Mouse (Mus musculus) forebrain, postnatal 0 days (tissue): ENCODE measurements around the gene Ppard. TPM values are rescaled to one million over a fixed set of nuclear protein-coding genes. Genes with fewer than 3 reads are reported as not detected.

Source experiments
- ATAC-seq: fragments of 200-750 bp; cut with Nextera tagmentation; 2 replicates; pipeline ENCODE4 v1.8.0; 2017; ENCODE audit warnings: mild to moderate bottlenecking, moderate library complexity
- DNase-seq: peaks from one replicate; pipeline ENCODE4 v3.0.0-alpha.2; 2015
- H3K27ac ChIP-seq: fragments of 300-500 bp; sonication (generic); 2 replicates; pipeline ENCODE4 v1.5.1; 2014; ENCODE audit warnings: low read depth, mild to moderate bottlenecking, antibody characterized with exemption, low read length, moderate library complexity, mixed read lengths
- H3K27me3 ChIP-seq: fragments of 300-500 bp; sonication (generic); 2 replicates; pipeline ENCODE4 v1.6.1; 2014; ENCODE audit warnings: mild to moderate bottlenecking, low read length, mixed read lengths; ENCODE audit not compliant: insufficient read depth
- H3K36me3 ChIP-seq: fragments of 300-500 bp; sonication (generic); 2 replicates; pipeline ENCODE4 v1.6.1; 2014; ENCODE audit warnings: mild to moderate bottlenecking, moderate library complexity; ENCODE audit not compliant: insufficient read depth
- H3K4me1 ChIP-seq: fragments of 300-500 bp; sonication (generic); 2 replicates; pipeline ENCODE4 v1.6.1; 2014; ENCODE audit warnings: antibody characterized with exemption; ENCODE audit not compliant: insufficient read depth
- H3K4me2 ChIP-seq: fragments of 300-500 bp; sonication (generic); 2 replicates; pipeline ENCODE4 v1.6.1; 2014; ENCODE audit warnings: low read depth, mild to moderate bottlenecking, moderate library complexity
- H3K4me3 ChIP-seq: fragments of 300-500 bp; sonication (generic); 2 replicates; pipeline ENCODE4 v1.5.1; 2014; ENCODE audit warnings: low read depth, low read length, mixed read lengths
- H3K9ac ChIP-seq: fragments of 300-500 bp; sonication (generic); 2 replicates; pipeline ENCODE4 v1.6.1; 2014; ENCODE audit warnings: mild to moderate bottlenecking
- H3K9me3 ChIP-seq: fragments of 300-500 bp; sonication (generic); 2 replicates; pipeline ENCODE4 v1.6.1; 2016; ENCODE audit warnings: low read length
- CTCF ChIP-seq: sonication (generic); IDR thresholded peaks from 2 replicates; pipeline ENCODE4 v1.5.1; 2016; ENCODE audit warnings: antibody characterized with exemption, control low read depth, low read depth
- WGBS: fragments of 180-500 bp; shearing (Covaris S2); extraction: QIAGEN DNeasy Blood & Tissue Kit; methylation state at CpG from one replicate; pipeline ENCODE4 v1.1.7; 2014; 5-methylcytosine and 5-hydroxymethylcytosine counted together
- polyA plus RNA-seq: library from polyadenylated mRNA; unstranded; fragments of >200 nt; fragmentation: Nextera tagmentation; extraction: Ambion mirVana; gene quantifications from 2 replicates; pipeline ENCODE4 v1.2.1, GENCODE M21; 2015
- total RNA-seq: library from RNA; depleted of rRNA; stranded (reverse); fragments of >200 nt; gene quantifications from 2 replicates; pipeline ENCODE4 v1.2.3, GENCODE M21; 2014

Gene Ppard
- total and polyA plus RNA-seq, 2 experiments from 2014 or later = 1.3 to 7.9 TPM

- no peaks in the 10 kb centered on the region for H3K4me1 ChIP-seq
- TF ChIP-seq CTCF = no peak
- H3K27me3 ChIP-seq = no peaks in the 10 kb centered on the region
- H3K4me3 ChIP-seq = no peak overlapping the region
- no peak overlapping the region for H3K9ac ChIP-seq
- DNase-seq = no peak
- H3K9me3 ChIP-seq = no peaks in the 10 kb centered on the region
- no peak for ATAC-seq
- no peak overlapping the region for H3K4me2 ChIP-seq
- peaks cover 58% of the 10 kb centered on the region for H3K36me3 ChIP-seq
- WGBS = 85% methylated on average over 14 of the region's 14 CpGs
- H3K27ac ChIP-seq = no peak overlapping the region
Measured at GRCm38 (mm10) chr17:28201982-28202381, 30.5 kb upstream of the Ppard start.

GRCm38 (mm10) chr17:28204052-28204720 lies 28.3 kb upstream of the Ppard start:
- Histone ChIP-seq H3K9ac (no peak overlapping the region), H3K36me3 (peaks cover 43% of the 10 kb centered on the region), H3K27ac (no peak overlapping the region), H3K4me1 (no peaks in the 10 kb centered on the region), H3K9me3 (no peaks in the 10 kb centered on the region), H3K4me3 (no peak overlapping the region), H3K27me3 (no peaks in the 10 kb centered on the region), H3K4me2 (no peak overlapping the region)
- DNase-seq (peak; percentile 73), ATAC-seq (peak; percentile 69)
- 38% methylated on average over 14 of the region's 14 CpGs for WGBS
- peak; percentile 93 for TF ChIP-seq CTCF

- DNase-seq (no peak), ATAC-seq (no peak)
- Histone ChIP-seq H3K27me3 (no peaks in the 10 kb centered on the region), H3K27ac (no peak overlapping the region), H3K4me3 (no peak overlapping the region), H3K9ac (no peak overlapping the region), H3K4me1 (no peaks in the 10 kb centered on the region), H3K4me2 (no peak overlapping the region), H3K36me3 (peaks cover 35% of the 10 kb centered on the region), H3K9me3 (no peaks in the 10 kb centered on the region)
- WGBS = 87% methylated on average over 8 of the region's 8 CpGs
- TF ChIP-seq CTCF = no peak
Measured at GRCm38 (mm10) chr17:28205443-28205842, 27.1 kb upstream of the Ppard start.

- TF ChIP-seq CTCF = no peak
- DNase-seq (no peak), ATAC-seq (no peak)
- Histone ChIP-seq H3K9ac (no peak overlapping the region), H3K4me1 (no peaks in the 10 kb centered on the region), H3K36me3 (peaks cover 18% of the 10 kb centered on the region), H3K9me3 (no peaks in the 10 kb centered on the region), H3K4me3 (no peak overlapping the region), H3K27ac (no peak overlapping the region), H3K4me2 (no peak overlapping the region), H3K27me3 (no peaks in the 10 kb centered on the region)
- WGBS = 76% methylated on average over 8 of the region's 8 CpGs
Measured at GRCm38 (mm10) chr17:28207092-28207491, 25.4 kb upstream of the Ppard start.

GRCm38 (mm10) chr17:28207591-28208313 lies 24.7 kb upstream of the Ppard start, which contains the start of gene Def6:
Gene Def6, plus strand, starts transcription at chr17:28207778.
- no peak for DNase-seq
- peak within 1 kb of the TSS; percentile 19; the same call in 1 of the 2 replicates for H3K4me2 ChIP-seq
- H3K36me3 ChIP-seq = peaks cover 11% of the 10 kb centered on the region
- H3K27me3 ChIP-seq = no peaks in the 10 kb centered on the region
- H3K4me1 ChIP-seq = no peaks in the 10 kb centered on the region
- H3K9ac ChIP-seq = 0 out of 2 replicates have a peak within 1 kb of the TSS, but pooled peaks have one; percentile 0
- 30% methylated on average over 25 of the region's 26 CpGs for whole genome bisulfite sequencing
- ATAC-seq = peak; percentile 60
- H3K4me3 ChIP-seq = no peak within 1 kb of the TSS
- peak; percentile 47 for TF ChIP-seq CTCF
- no peak within 1 kb of the TSS for H3K27ac ChIP-seq
- H3K9me3 ChIP-seq = no peaks in the 10 kb centered on the region

GRCm38 (mm10) chr17:28208314-28208612 lies 24.2 kb upstream of the Ppard start:
- Histone ChIP-seq H3K36me3 (peaks cover 6% of the 10 kb centered on the region), H3K9ac (no peak overlapping the region), H3K4me2 (no peak overlapping the region; the same call in 1 of the 2 replicates), H3K9me3 (no peaks in the 10 kb centered on the region), H3K27me3 (no peaks in the 10 kb centered on the region), H3K27ac (no peak overlapping the region), H3K4me1 (no peaks in the 10 kb centered on the region), H3K4me3 (no peak overlapping the region)
- ATAC-seq (no peak), DNase-seq (no peak)
- 90% methylated on average over 8 of the region's 8 CpGs for WGBS
- TF ChIP-seq CTCF = no peak

- no peak overlapping the region for H3K9ac ChIP-seq
- DNase-seq (no peak), ATAC-seq (no peak)
- 73% methylated on average over 4 of the region's 4 CpGs for WGBS
- H3K4me1 ChIP-seq = no peaks in the 10 kb centered on the region
- no peaks in the 10 kb centered on the region for H3K9me3 ChIP-seq
- TF ChIP-seq CTCF = no peak
- no peaks in the 10 kb centered on the region for H3K27me3 ChIP-seq
- no peak overlapping the region for H3K4me2 ChIP-seq
- peaks cover 5% of the 10 kb centered on the region; the same call in 1 of the 2 replicates for H3K36me3 ChIP-seq
- H3K4me3 ChIP-seq = no peak overlapping the region
- no peak overlapping the region for H3K27ac ChIP-seq
Measured at GRCm38 (mm10) chr17:28209457-28210110, 22.9 kb upstream of the Ppard start.
